Mouse (Mus musculus): ENCODE measurements at regions not wholly inside any gene's neighbourhood (a gene's known extent, or its start where the extent isn't known, plus 50 kb on each side); places are given as distances from the start of the nearest gene placed in this dataset.

DNA sequence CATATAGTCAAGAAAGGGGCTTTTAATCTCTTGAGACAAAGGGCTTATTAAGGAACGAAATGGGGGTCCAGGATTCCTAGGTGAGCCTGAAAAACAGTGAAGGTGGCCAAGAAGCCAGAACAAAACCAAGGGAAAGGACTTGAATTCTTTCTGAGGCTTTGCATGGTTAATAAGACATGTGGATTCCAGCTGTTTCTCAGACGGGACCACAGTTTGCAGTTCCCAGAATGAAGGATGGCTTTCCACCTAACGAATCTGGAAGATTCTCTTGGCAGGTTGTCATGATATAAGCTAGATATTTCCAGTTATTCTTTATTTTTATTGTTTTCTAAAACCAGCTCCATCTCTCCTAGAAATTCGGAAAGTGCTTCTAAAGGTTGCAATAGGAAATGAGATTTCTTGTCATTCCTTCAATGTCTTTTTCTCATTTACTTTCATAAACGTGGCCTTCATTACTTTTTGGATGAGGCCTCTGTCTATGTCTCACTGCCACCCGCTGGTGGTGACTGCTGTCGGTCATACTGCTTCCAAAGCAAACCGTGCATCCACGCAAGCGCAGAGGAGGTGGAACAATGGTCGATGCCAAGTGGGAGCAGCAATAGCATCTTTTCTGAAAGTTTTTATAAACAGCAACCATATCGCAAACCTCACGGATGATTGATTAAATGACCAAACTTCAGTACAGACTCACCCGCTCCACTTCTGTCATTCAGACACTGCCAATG is 350.0 kb downstream of the Cd109 start:
- no peak for ATAC-seq (ENCODE audit: low read depth)
- Histone ChIP-seq H3K9ac (ENCODE audit: low read depth, low read length) (no peak overlapping the region), H3K4me2 (ENCODE audit: low read depth, low read length) (no peak overlapping the region), H3K4me3 (ENCODE audit: low read depth, low read length) (no peak overlapping the region), H3K4me1 (ENCODE audit: control insufficient read depth, low read depth, low read length) (no peaks in the 10 kb centered on the region), H3K9me3 (replicated peaks; ENCODE audit: control insufficient read depth, low read length) (no peaks in the 10 kb centered on the region), H3K36me3 (ENCODE audit: control insufficient read depth, insufficient read depth) (no peaks in the 10 kb centered on the region), H3K27ac (ENCODE audit: low read length) (no peak overlapping the region), H3K27me3 (ENCODE audit: control insufficient read depth, insufficient read depth, low read depth, low read length) (no peaks in the 10 kb centered on the region)
- WGBS (ENCODE audit: insufficient replicate concordance): 59% methylated on average over 14 of the region's 14 CpGs

DNA sequence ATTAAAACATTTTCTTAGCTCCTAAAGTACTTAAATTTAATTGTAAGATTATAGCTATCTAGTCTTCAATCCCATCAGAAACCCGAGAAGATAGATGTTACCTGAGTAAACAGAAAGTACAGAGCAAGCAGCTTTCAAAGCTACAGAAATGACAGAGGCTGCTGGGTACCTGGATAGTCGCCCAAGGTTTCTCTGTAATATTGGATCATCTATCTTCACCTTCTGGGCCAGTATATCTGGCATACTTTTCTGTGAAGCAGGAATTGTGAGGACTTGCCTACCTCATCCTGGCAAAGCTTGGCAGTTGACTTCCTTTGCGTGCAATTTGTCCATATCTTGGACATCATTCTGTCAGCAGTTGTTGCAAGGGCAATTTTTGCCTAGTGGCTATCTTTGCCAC is 356.4 kb downstream of the Cd109 start:
- H3K36me3 ChIP-seq (ENCODE audit: control insufficient read depth, insufficient read depth): no peaks in the 10 kb centered on the region
- H3K4me1 ChIP-seq (ENCODE audit: control insufficient read depth, low read depth, low read length): no peaks in the 10 kb centered on the region
- H3K27ac ChIP-seq (ENCODE audit: low read length): no peak overlapping the region
- H3K4me3 ChIP-seq (ENCODE audit: low read depth, low read length): no peak overlapping the region
- H3K9me3 ChIP-seq (replicated peaks; ENCODE audit: control insufficient read depth, low read length): no peaks in the 10 kb centered on the region
- no peaks in the 10 kb centered on the region for H3K27me3 ChIP-seq (ENCODE audit: control insufficient read depth, insufficient read depth, low read depth, low read length)
- no peak overlapping the region for H3K9ac ChIP-seq (ENCODE audit: low read depth, low read length)
- 56% methylated on average over 3 of the region's 3 CpGs for WGBS (ENCODE audit: insufficient replicate concordance)
- ATAC-seq (ENCODE audit: low read depth): no peak
- no peak overlapping the region for H3K4me2 ChIP-seq (ENCODE audit: low read depth, low read length)

DNA sequence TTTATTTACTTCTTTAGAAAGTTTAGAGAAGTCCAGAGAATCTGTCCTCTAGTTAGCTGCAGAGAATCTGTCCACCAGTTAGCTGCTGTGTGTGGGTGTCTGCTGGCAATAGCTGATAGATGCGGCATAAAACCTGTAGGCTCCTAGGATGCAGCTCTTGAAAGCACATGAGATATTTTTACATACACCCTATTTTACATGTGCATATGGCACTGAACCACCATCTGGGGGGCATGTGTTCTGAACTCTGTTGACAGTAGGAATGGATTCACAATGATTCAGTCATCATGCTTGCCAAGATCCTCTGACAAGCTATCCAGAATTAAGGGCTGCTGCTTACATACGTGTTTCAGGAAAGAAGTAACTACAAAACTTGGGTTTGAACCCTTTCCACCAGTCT is 368.4 kb downstream of the Cd109 start:
- ATAC-seq (ENCODE audit: low read depth): no peak
- no peak overlapping the region for H3K4me2 ChIP-seq (ENCODE audit: low read depth, low read length)
- H3K9me3 ChIP-seq (replicated peaks; ENCODE audit: control insufficient read depth, low read length): no peaks in the 10 kb centered on the region
- no peaks in the 10 kb centered on the region for H3K36me3 ChIP-seq (ENCODE audit: control insufficient read depth, insufficient read depth)
- no peaks in the 10 kb centered on the region for H3K4me1 ChIP-seq (ENCODE audit: control insufficient read depth, low read depth, low read length)
- no peak overlapping the region for H3K9ac ChIP-seq (ENCODE audit: low read depth, low read length)
- H3K27me3 ChIP-seq (ENCODE audit: control insufficient read depth, insufficient read depth, low read depth, low read length): no peaks in the 10 kb centered on the region
- WGBS (ENCODE audit: insufficient replicate concordance): 59% methylated on average over 2 of the region's 2 CpGs
- no peak overlapping the region for H3K27ac ChIP-seq (ENCODE audit: low read length)
- no peak overlapping the region for H3K4me3 ChIP-seq (ENCODE audit: low read depth, low read length)

DNA sequence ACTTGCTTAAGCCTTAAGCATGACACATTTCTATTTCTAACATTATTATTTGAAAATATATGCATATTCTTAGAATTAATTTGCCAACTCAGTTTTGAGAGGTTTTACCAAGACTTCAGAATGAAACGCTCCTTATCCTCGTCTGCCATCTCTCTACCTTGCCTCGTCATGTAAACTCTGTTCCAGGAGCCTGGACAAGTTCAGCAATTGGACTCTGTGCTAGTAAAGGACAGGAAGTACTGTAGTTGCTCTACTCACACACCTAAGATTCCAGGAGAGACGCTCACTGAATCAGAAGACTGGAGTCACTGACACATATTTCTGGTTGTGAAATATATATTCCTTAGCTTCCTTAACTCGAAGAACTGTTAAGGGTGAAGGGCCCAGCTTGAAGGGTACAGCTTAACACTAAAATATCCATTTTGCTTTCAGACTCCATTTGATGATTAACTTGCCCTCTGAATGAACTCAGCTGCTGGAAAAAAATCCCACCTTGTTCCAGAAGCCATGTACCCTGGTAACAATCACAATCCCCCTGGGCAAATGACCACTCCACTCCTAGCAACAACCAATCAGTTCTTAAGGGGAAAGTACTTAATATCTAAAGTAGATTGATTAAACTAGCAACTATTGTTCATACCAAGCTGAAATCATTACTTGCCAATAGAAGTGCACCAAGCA is 370.0 kb downstream of the Cd109 start:
- Histone ChIP-seq H3K4me1 (ENCODE audit: control insufficient read depth, low read depth, low read length) (no peaks in the 10 kb centered on the region), H3K4me2 (ENCODE audit: low read depth, low read length) (no peak overlapping the region), H3K9me3 (replicated peaks; ENCODE audit: control insufficient read depth, low read length) (no peaks in the 10 kb centered on the region), H3K9ac (ENCODE audit: low read depth, low read length) (no peak overlapping the region), H3K27ac (ENCODE audit: low read length) (no peak overlapping the region), H3K27me3 (ENCODE audit: control insufficient read depth, insufficient read depth, low read depth, low read length) (no peaks in the 10 kb centered on the region), H3K36me3 (ENCODE audit: control insufficient read depth, insufficient read depth) (no peaks in the 10 kb centered on the region), H3K4me3 (ENCODE audit: low read depth, low read length) (no peak overlapping the region)
- no peak for ATAC-seq (ENCODE audit: low read depth)
- 57% methylated on average over 5 of the region's 5 CpGs for WGBS (ENCODE audit: insufficient replicate concordance)

DNA sequence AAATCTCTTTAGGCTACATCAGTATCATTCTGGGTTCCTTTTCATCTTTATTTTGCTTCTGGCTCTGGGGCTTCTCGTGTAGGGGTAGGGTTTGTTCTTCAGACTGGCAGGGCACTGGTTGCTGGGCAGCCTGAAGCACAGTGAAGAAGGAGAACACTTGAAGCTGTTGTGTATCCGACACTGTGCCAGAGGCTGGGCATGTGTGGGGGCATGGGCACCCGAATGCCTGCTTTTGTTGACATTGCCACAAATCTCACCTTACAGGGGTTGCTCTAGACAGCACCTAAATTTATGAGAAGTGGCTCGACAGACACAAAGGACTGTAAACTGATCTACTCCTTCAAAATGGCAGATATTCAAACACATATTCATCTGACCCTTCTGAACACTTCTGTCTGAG is 376.0 kb downstream of the Cd109 start:
- H3K4me3 ChIP-seq (ENCODE audit: low read depth, low read length): no peak overlapping the region
- no peak overlapping the region for H3K9ac ChIP-seq (ENCODE audit: low read depth, low read length)
- no peaks in the 10 kb centered on the region for H3K9me3 ChIP-seq (replicated peaks; ENCODE audit: control insufficient read depth, low read length)
- H3K4me2 ChIP-seq (ENCODE audit: low read depth, low read length): no peak overlapping the region
- ATAC-seq (ENCODE audit: low read depth): no peak
- H3K27me3 ChIP-seq (ENCODE audit: control insufficient read depth, insufficient read depth, low read depth, low read length): no peaks in the 10 kb centered on the region
- no peak overlapping the region for H3K27ac ChIP-seq (ENCODE audit: low read length)
- WGBS (ENCODE audit: insufficient replicate concordance): 43% methylated on average over 4 of the region's 4 CpGs
- H3K4me1 ChIP-seq (ENCODE audit: control insufficient read depth, low read depth, low read length): no peaks in the 10 kb centered on the region
- no peaks in the 10 kb centered on the region for H3K36me3 ChIP-seq (ENCODE audit: control insufficient read depth, insufficient read depth)

DNA sequence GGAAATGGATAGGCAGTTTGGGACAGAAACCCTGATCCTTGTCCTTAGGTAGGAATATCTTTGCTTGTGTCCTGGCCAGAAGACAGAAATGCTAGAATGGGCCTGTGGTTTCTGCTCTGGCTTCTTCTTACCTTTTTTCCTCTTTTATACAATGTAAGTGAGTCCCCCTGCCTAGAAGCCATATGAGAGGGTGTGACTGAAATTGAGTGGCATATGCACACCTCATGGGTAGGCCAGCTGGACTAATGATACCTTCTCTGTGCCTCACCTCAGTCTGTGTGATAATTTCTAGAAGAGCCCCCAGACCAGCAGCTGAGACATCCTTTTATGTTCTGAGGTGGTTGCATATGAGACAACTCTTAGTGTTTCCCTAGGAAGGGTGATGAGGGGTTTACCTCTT is 385.7 kb downstream of the Cd109 start:
- Histone ChIP-seq H3K9me3 (replicated peaks; ENCODE audit: control insufficient read depth, low read length) (no peaks in the 10 kb centered on the region), H3K27ac (ENCODE audit: low read length) (no peak overlapping the region), H3K27me3 (ENCODE audit: control insufficient read depth, insufficient read depth, low read depth, low read length) (no peaks in the 10 kb centered on the region), H3K4me3 (ENCODE audit: low read depth, low read length) (no peak overlapping the region), H3K4me1 (ENCODE audit: control insufficient read depth, low read depth, low read length) (no peaks in the 10 kb centered on the region), H3K9ac (ENCODE audit: low read depth, low read length) (no peak overlapping the region), H3K36me3 (ENCODE audit: control insufficient read depth, insufficient read depth) (no peaks in the 10 kb centered on the region), H3K4me2 (ENCODE audit: low read depth, low read length) (no peak overlapping the region)
- ATAC-seq (ENCODE audit: low read depth): no peak

DNA sequence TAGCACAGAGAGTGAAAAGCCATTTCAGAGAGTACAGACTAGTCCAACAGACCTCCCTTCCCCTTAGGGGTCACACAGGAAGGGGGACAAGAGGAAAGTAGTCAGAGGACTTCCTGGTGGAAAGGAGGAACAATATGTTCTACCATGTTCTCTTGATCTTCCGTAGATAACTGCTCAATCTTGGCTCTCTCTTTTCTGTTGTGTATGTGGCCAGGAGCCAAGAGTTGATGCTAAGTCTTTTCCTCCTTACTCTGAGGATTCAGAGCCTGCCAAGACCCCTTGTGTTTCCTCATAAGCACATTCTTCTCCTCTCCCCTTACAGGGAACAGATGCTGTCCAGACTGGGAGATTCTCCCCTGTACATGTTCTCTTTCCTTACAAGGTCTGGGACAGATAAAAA is 386.6 kb downstream of the Cd109 start:
- ATAC-seq (ENCODE audit: low read depth): no peak
- WGBS (ENCODE audit: insufficient replicate concordance): 23% methylated on average over 1 of the region's 1 CpGs
- no peaks in the 10 kb centered on the region for H3K9me3 ChIP-seq (replicated peaks; ENCODE audit: control insufficient read depth, low read length)
- no peak overlapping the region for H3K4me3 ChIP-seq (ENCODE audit: low read depth, low read length)
- H3K27me3 ChIP-seq (ENCODE audit: control insufficient read depth, insufficient read depth, low read depth, low read length): no peaks in the 10 kb centered on the region
- H3K4me1 ChIP-seq (ENCODE audit: control insufficient read depth, low read depth, low read length): no peaks in the 10 kb centered on the region
- H3K36me3 ChIP-seq (ENCODE audit: control insufficient read depth, insufficient read depth): no peaks in the 10 kb centered on the region
- H3K4me2 ChIP-seq (ENCODE audit: low read depth, low read length): no peak overlapping the region
- no peak overlapping the region for H3K27ac ChIP-seq (ENCODE audit: low read length)
- H3K9ac ChIP-seq (ENCODE audit: low read depth, low read length): no peak overlapping the region

DNA sequence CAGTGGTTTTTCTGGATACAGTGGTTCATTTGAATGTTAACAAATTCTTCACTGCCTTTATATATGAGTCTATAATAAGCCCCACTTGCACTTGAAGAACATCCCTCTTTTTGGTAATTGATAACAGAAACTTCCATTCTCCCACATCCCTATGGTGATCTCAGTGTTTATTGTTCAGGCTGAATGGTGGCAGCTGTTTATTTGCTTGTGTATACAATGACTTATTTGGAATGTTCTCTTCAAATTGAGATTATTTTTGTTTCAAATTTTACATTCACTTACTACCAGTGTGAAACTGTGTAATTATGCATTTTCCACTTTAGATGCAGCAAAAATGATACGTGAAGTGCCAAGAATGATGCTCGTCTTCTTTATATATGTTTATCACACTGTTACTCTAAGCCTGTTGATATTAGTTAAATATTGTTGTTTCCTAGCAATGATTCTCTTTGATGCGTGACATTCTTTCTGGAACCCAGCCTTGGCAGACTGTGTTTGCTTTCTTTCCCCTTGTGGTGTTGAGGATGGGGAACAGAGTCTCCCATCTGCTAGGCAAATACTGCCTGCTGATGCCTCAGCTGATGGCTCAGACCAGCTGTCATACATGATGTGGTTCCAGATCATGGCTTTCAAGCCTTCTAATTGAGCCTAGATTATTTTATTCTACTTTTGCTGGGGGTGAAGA is 389.1 kb downstream of the Cd109 start:
- H3K4me3 ChIP-seq (ENCODE audit: low read depth, low read length): no peak overlapping the region
- no peaks in the 10 kb centered on the region for H3K36me3 ChIP-seq (ENCODE audit: control insufficient read depth, insufficient read depth)
- H3K9me3 ChIP-seq (replicated peaks; ENCODE audit: control insufficient read depth, low read length): no peaks in the 10 kb centered on the region
- no peak overlapping the region for H3K27ac ChIP-seq (ENCODE audit: low read length)
- 62% methylated on average over 3 of the region's 3 CpGs for WGBS (ENCODE audit: insufficient replicate concordance)
- no peaks in the 10 kb centered on the region for H3K27me3 ChIP-seq (ENCODE audit: control insufficient read depth, insufficient read depth, low read depth, low read length)
- no peak overlapping the region for H3K4me2 ChIP-seq (ENCODE audit: low read depth, low read length)
- no peak for ATAC-seq (ENCODE audit: low read depth)
- H3K9ac ChIP-seq (ENCODE audit: low read depth, low read length): no peak overlapping the region
- no peaks in the 10 kb centered on the region for H3K4me1 ChIP-seq (ENCODE audit: control insufficient read depth, low read depth, low read length)

DNA sequence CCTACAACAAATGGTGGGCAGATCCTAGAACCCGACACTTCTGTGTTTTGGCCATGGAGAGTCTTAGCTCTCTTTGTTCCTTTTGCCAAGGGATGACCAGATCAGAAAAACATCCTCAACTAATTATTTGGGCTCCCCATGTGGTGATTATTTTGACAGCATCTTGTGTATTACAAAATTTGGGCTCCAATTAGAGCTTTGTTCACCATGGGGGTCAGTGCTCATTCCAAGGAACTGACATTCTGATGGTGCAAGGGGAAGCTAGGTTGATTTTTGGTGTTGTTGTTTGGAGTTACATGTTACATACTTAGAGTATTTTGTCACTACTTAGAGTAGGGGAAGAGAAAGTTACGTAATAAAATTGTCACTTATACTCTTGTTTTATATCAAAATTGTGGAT is 406.9 kb downstream of the Cd109 start:
- 65% methylated on average over 2 of the region's 2 CpGs for WGBS (ENCODE audit: insufficient replicate concordance)
- no peak for ATAC-seq (ENCODE audit: low read depth)

More for the DNA sequence above, 406.9 kb downstream of the Cd109 start:
- Histone ChIP-seq H3K4me2 (ENCODE audit: low read depth, low read length) (no peak overlapping the region), H3K4me1 (ENCODE audit: control insufficient read depth, low read depth, low read length) (no peaks in the 10 kb centered on the region), H3K4me3 (ENCODE audit: low read depth, low read length) (no peak overlapping the region), H3K36me3 (ENCODE audit: control insufficient read depth, insufficient read depth) (no peaks in the 10 kb centered on the region), H3K27me3 (ENCODE audit: control insufficient read depth, insufficient read depth, low read depth, low read length) (no peaks in the 10 kb centered on the region), H3K9ac (ENCODE audit: low read depth, low read length) (no peak overlapping the region), H3K27ac (ENCODE audit: low read length) (no peak overlapping the region), H3K9me3 (replicated peaks; ENCODE audit: control insufficient read depth, low read length) (no peaks in the 10 kb centered on the region)

Measured in liver, embryonic 16.5 days (tissue).